Mouse (Mus musculus): ENCODE data around the gene Dennd6b.

DNA sequence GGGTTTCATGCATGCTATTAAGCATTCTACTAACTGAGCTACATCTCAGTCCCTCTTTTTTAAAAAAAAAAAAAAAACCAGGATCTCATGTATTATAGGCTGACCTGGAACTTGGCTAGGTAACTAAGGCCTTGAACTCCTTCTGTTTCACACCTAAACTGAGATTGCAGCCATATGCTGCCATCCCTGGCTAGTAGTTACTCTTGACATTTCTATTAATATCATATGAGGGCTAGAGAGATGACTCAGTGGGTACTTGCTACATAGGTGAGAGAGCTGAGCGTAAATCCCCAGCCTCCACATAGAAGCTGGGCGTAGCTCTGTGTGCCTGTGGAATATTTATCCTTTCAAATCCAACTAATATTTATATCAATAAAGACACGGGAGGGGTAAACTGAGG is 18.7 kb upstream of the Dennd6b start:
- TF ChIP-seq POLR2A (IDR thresholded peaks at IDR 0.05; ENCODE audit: insufficient read length, low read depth) (no peak), USF1 (IDR thresholded peaks at IDR 0.05; ENCODE audit: low read depth) (no peak), TCF12 (IDR thresholded peaks at IDR 0.05; ENCODE audit: insufficient read depth, poor library complexity, severe bottlenecking) (no peak), CEBPB (IDR thresholded peaks at IDR 0.05; ENCODE audit: insufficient read depth, poor library complexity, severe bottlenecking) (no peak), MAX (IDR thresholded peaks at IDR 0.05; ENCODE audit: low read depth) (no peak), TCF3 (IDR thresholded peaks at IDR 0.05; ENCODE audit: insufficient read length, low read depth) (no peak), E2F4 (IDR thresholded peaks at IDR 0.05; ENCODE audit: insufficient read depth) (no peak), POLR2AphosphoS2 (IDR thresholded peaks at IDR 0.05; ENCODE audit: insufficient read length, low read depth) (no peak), MYOG (IDR thresholded peaks at IDR 0.05; ENCODE audit: control insufficient read depth in 1 of 3, insufficient read depth in 1 of 3, insufficient read length in 2 of 3, low read depth in 2 of 3) (no peak)
